Mouse (Mus musculus) right cerebral cortex, postnatal 25 days (tissue): Measurements from ENCODE around the gene Smg7.

Experiments used
- DNase-seq: peaks from one replicate; pipeline ENCODE4 v3.0.0; 2022

Smg7 gene

DNA sequence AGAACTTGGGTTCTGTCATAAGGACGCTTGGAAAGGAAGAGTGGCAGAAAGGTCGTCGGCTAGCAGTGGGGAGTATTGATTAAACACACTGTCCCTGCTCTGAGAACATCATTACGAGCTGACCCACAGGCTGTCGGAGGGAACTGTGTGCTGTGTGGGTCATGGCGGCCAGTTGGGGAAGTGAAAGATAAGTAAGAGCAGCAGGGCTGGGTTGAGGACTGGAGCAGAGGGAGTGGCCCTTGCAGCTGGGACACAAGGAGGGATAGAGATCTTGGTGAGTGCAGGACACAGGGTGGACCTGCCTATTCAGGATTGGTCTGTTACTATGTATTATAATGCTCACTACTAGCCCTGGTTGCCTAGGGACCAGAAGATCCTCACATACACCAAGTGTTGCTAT lies 97.5 kb downstream of the Smg7 start:
- DNase-seq = no peak

GRCm38 (mm10) chr1:152800633-152801176 lies 101.7 kb downstream of the Smg7 start:
- no peak for DNase-seq

DNA sequence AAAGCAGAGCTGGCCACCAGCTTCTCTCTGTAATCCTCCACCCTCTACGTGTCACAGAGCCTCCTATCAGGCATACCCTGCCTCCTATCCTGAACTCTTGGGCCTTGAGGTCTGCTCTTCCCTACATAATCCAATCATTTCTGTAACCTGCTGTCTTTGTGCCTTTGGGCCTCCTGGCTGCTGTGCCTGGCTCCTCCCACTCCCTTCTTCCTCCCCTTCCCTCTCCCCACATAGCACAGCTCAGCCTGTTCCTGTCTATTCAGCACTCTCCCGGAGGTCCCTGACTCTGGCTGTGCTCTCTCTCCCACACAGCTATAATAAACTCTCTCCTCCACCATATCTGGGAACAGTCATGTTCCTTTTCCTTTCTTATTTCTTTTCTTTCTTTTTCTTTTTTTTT lies 102.5 kb downstream of the Smg7 start, which contains the start of gene Ncf2:
Gene Ncf2 (plus strand): TSS at position 298 of the 400 bp plus-strand sequence.
- DNase-seq = no peak

- DNase-seq = no peak
These were observed 104.3 kb downstream of the Smg7 start for GRCm38 (mm10) chr1:152798125-152798524.

GRCm38 (mm10) chr1:152796683-152797263 lies 105.7 kb downstream of the Smg7 start:
- DNase-seq = no peak

DNA sequence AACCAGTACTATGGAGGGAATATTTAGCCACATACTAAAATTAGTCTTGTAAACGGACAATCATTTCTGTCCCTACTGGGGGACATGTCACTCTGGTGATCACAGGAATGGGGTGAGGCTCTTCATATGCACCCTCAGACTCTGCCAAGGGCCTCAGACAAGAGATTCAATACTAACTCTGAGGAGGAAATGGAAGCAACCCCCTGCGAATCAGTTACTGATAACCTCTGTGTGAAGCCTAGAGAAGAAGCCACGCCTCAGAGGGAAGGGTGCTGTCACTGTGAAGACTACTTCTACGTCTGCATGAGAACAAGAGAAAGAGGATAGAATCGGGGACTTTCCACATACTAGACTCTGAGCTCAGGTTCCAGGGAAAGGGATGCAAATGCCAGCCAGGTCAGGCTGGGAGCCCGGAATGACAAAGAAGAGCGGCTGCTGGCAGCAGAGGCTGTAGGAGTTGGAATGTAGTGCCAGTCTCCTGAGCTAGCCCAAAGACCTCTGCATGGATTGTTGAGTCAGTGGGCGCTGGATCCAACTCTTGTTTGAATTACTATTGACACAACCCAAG lies 106.7 kb downstream of the Smg7 start:
- DNase-seq = no peak

DNA sequence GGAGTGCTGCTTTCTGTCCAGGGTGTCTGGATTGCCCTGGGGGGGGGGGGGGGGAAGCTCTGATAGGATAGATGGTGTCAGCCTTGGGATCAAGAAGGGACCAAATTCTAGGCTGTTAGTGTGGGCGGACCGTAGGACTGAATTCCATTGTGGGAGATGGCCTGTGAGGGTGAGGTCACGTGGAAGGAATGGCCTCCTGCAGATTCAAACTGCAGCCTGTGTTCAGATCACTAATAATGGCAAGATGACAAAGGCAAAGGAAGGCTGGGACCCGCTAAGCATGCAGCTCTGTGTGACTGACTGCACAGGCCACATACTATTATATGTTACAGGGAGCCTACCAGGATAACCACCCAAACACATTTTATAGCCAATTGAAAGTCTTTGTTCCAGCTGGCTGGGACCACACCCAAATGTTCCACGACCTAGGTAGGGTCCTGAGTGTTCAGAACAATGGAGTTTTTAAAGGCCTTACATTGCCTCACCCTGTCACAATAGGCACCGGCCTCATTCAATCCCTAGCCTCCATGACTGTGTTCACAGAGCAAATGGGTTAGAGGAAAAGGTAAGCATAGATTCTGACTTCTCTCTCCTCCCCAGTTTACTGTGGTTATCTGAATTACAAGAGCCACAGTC lies 108.8 kb downstream of the Smg7 start:
- no peak for DNase-seq

DNA sequence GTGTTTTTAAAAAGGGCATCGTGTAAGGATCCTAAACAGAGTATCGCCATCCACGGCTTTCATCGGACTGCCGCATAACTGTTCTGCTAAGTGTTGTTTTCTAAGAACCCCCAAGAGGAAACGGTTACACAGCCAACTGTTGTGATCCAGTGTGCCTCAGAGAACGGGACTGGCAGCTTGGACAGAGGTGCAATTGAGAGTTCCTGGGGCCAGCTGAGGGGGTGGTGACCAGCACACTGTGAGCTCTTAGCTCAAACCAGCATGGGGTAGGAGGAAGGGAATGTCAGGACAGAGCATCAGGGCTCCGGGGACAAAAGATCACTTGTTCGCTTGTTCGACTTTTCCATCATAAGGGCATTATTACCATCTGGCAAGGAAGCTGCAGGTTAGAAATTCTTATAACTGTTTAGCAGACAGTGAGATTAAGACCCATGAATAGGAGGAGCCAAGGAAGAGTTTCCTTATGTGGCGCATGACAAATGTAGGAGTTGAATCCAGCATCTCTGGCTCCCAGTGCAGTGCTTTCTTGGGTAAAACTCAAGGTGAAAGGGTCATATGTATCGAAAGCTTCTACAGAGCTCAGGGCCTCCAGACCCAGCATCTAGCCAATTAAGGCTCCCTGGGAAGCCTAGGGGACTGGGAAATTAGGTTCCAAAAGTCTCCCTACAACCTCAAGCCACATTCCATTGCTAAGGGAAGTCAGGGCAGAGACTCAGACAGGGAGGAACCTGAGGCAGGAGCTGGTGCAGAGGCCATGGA lies 109.5 kb downstream of the Smg7 start:
- DNase-seq = no peak

DNA sequence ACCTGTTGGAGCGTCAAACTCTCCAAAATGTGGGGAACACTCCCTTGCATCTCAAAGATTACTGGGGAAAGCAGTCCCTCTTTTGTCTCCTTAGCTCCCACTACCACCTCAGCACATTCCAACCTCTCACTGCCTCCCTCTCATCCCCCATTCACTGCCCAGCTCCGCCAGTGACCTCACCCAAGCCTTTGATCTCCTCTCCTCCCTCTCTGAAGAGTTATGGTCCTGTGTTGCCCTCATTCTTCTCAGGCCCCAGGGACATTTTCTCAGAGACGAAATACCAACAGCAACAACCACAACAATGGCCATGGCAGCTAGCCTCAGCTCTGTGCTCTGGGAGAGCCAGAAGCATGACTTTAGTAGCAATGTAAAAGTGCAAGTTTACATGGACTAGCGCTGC lies 111.2 kb downstream of the Smg7 start:
- DNase-seq = no peak

GRCm38 (mm10) chr1:152790821-152791220 lies 111.6 kb downstream of the Smg7 start:
- DNase-seq = no peak

- no peak for DNase-seq
These were observed 112.2 kb downstream of the Smg7 start for GRCm38 (mm10) chr1:152790254-152790653.

DNA sequence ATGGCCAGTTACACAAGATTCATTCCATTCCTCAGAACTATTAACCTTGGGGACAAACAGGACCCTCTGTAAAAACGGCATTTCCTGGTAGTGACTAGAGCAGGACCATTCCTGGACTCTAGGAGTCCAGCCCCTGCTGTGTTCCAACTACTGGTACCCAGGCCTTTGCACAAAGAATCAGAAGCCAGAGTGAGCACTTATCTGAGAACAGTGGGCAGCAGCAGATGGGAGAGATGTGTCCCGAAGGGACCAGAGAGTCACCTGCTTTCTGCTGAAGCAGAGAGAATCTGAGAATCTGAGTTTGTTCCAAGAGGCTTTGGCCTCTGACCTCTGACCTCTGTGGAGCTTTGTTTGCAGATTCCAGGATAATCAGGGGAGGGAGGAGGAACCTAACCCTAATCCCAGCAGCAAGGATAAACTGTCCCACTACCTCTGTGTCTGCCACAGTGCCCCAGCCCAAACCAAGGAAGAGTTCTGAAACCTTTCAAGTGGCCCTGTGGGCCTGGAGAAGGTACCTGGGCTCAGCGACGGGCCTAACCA lies 114.3 kb downstream of the Smg7 start:
- no peak for DNase-seq
